Mouse (Mus musculus): Measurements from ENCODE around the gene Gm3594. TPM values are rescaled to one million over a fixed set of nuclear protein-coding genes. Genes with fewer than 3 reads are reported as not detected.

Gm3594 gene
- polyA plus RNA-seq (2014; fragmentation: Illumina TruSeq; extraction: RNeasy Lipid Tissue Mini Kit (QIAGEN cat#74804); ENCODE audit: low read depth, low replicate concordance), result 1.4 TPM

GRCm38 (mm10) chr14:6444511-6444910 is at the start of gene Gm3594:
Gm3594 (minus strand) TSS chr14:6444611.

GRCm38 (mm10) chr14:6412382-6412781 is 32.0 kb downstream of the Gm3594 start, which contains the start of gene Gm3591:
Gm3591 (minus strand) TSS chr14:6412482.

DNA sequence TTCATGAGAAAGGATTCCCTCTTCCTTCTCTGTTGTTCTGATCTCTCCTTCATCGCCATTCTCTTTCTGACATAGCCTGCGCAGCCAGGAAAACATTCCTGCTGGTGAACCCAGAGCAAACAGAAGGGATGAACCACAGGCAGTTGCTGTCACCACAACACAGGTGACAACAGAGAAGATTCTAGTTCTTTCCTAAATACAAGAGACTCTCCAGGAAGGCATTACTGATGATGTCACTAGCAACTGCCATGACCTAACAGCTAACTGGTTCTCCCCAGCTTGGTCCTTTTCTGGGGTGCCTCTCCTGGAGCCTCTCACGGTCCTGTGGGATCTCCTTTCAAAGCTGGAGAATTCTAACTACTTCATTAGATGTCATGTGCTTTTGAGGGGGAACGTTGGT is 54.2 kb downstream of the Gm3594 start, which contains the start of gene Gm16440:
Gene Gm16440 (minus strand): TSS at position 101 of the 400 bp plus-strand sequence.

Other genes with a start within 250 kb of the Gm3594 start
- gene Gm21560, start 225.3 kb downstream of the Gm3594 start, polyA plus RNA-seq (2014; fragmentation: Illumina TruSeq; extraction: RNeasy Lipid Tissue Mini Kit (QIAGEN cat#74804); ENCODE audit: low read depth, low replicate concordance), result 4.4 TPM
- 2.1 TPM for gene Gm3411, start 157.4 kb downstream of the Gm3594 start, polyA plus RNA-seq (2014; fragmentation: Illumina TruSeq; extraction: RNeasy Lipid Tissue Mini Kit (QIAGEN cat#74804); ENCODE audit: low read depth, low replicate concordance)
- 418 TPM for gene Gm21103, start 139.8 kb downstream of the Gm3594 start, polyA plus RNA-seq (2014; fragmentation: Illumina TruSeq; extraction: RNeasy Lipid Tissue Mini Kit (QIAGEN cat#74804); ENCODE audit: low read depth, low replicate concordance)
- gene Gm3618, start 100.9 kb downstream of the Gm3594 start, polyA plus RNA-seq (2014; fragmentation: Illumina TruSeq; extraction: RNeasy Lipid Tissue Mini Kit (QIAGEN cat#74804); ENCODE audit: low read depth, low replicate concordance), result 4.4 TPM
- 1.8 TPM for gene Gm16440, start 54.3 kb downstream of the Gm3594 start, polyA plus RNA-seq (2014; fragmentation: Illumina TruSeq; extraction: RNeasy Lipid Tissue Mini Kit (QIAGEN cat#74804); ENCODE audit: low read depth, low replicate concordance)
- 6.7 TPM for gene Gm3591, start 32.1 kb downstream of the Gm3594 start, polyA plus RNA-seq (2014; fragmentation: Illumina TruSeq; extraction: RNeasy Lipid Tissue Mini Kit (QIAGEN cat#74804); ENCODE audit: low read depth, low replicate concordance)
- 12.9 TPM for gene Gm8356, start 92.7 kb upstream of the Gm3594 start, polyA plus RNA-seq (2014; fragmentation: Illumina TruSeq; extraction: RNeasy Lipid Tissue Mini Kit (QIAGEN cat#74804); ENCODE audit: low read depth, low replicate concordance)
- 5.4 TPM for gene Gm3629, start 146.0 kb upstream of the Gm3594 start, polyA plus RNA-seq (2014; fragmentation: Illumina TruSeq; extraction: RNeasy Lipid Tissue Mini Kit (QIAGEN cat#74804); ENCODE audit: low read depth, low replicate concordance)
- gene Gm3460, start 177.8 kb upstream of the Gm3594 start, polyA plus RNA-seq (2014; fragmentation: Illumina TruSeq; extraction: RNeasy Lipid Tissue Mini Kit (QIAGEN cat#74804); ENCODE audit: low read depth, low replicate concordance), result 178 TPM
- gene Gm10251, start 239.6 kb upstream of the Gm3594 start, polyA plus RNA-seq (2014; fragmentation: Illumina TruSeq; extraction: RNeasy Lipid Tissue Mini Kit (QIAGEN cat#74804); ENCODE audit: low read depth, low replicate concordance), result 31.9 TPM

Measured in testis, adult 10 weeks (tissue).